ENCODE assay signal across 22 mouse cellular contexts in the genomic region with DNA sequence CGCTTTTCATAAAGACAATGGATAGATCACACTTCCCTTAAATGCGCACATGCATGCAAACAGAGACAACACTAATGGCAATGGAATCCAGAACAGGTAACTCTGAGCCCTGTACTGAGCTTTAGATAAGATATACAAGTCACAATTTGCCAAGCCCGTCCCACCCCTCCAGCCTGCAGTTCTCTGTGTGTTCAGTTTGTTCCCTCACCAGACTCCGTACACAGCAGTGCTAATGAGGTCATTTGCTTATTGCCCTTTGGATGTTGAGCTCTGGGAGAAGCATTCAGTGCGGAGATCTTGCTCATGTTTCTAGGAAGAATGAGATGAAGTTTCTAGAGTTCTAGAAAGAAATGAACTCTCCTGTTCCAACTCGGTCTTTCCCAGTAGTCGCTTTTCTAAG. TPM values are rescaled to one million over a fixed set of nuclear protein-coding genes. Genes with fewer than 3 reads are reported as not detected.
DNase-seq lines count a peak whose midpoint lies in the region; ATAC-seq and TF ChIP-seq lines count a peak whose summit lies in the region.
"Had no signal": no experiment of that assay in that cellular context is flagged by ENCODE, and none has a peak within 500 bp of the region (broad histone marks: within the 10 kb centered on the region; RNA-seq: fewer than 3 reads in every experiment).

No protein-coding gene starts in this region.

- H3K4me2 ChIP-seq in kidney, embryonic 16.5 days (replicated peaks; ENCODE audit: low read depth, low read length), result no peak overlapping the region
- H3K4me2 ChIP-seq in intestine, postnatal 0 days (replicated peaks; ENCODE audit: low read depth), result no peak overlapping the region
- H3K4me2 ChIP-seq: embryonic facial prominence, embryonic 12.5 days; heart, embryonic 11.5 days; heart, embryonic 15.5 days; hindbrain, embryonic 13.5 days had no signal

- H3K9ac ChIP-seq in kidney, embryonic 16.5 days (replicated peaks; ENCODE audit: low read length), result no peak overlapping the region
- no peak overlapping the region for H3K9ac ChIP-seq in intestine, postnatal 0 days (ENCODE audit: low read depth, low read length)
- H3K9ac ChIP-seq: embryonic facial prominence, embryonic 12.5 days; heart, embryonic 15.5 days; hindbrain, embryonic 13.5 days had no signal

- TF ChIP-seq CTCF in intestine, postnatal 0 days (IDR thresholded peaks at IDR 0.05; ENCODE audit: low read depth), result no peak

- no peak overlapping the region for H3K27ac ChIP-seq in kidney, embryonic 16.5 days (ENCODE audit: low read length)
- H3K27ac ChIP-seq in intestine, postnatal 0 days (ENCODE audit: low read depth, low read length), result no peak overlapping the region
- H3K27ac ChIP-seq: embryonic facial prominence, embryonic 12.5 days; heart, adult 2 months; heart, embryonic 15.5 days; hindbrain, embryonic 13.5 days had no signal

- H3K27me3 ChIP-seq in kidney, embryonic 16.5 days (ENCODE audit: insufficient read depth, low read length), result no peaks in the 10 kb centered on the region
- H3K27me3 ChIP-seq in intestine, postnatal 0 days (replicated peaks; ENCODE audit: control insufficient read depth, insufficient read depth, low read length), result no peaks in the 10 kb centered on the region
- H3K27me3 ChIP-seq: embryonic facial prominence, embryonic 12.5 days; heart, embryonic 15.5 days; hindbrain, embryonic 13.5 days had no signal

- no peaks in the 10 kb centered on the region for H3K36me3 ChIP-seq in kidney, embryonic 16.5 days (ENCODE audit: insufficient read depth, low read length)
- no peaks in the 10 kb centered on the region for H3K36me3 ChIP-seq in intestine, postnatal 0 days (ENCODE audit: control insufficient read depth, insufficient read depth)
- H3K36me3 ChIP-seq: embryonic facial prominence, embryonic 12.5 days; G1E; heart, embryonic 15.5 days; hindbrain, embryonic 13.5 days had no signal

- WGBS in kidney, embryonic 16.5 days, result 75% methylated on average over 7 of the region's 7 CpGs
- 58% methylated on average over 7 of the region's 7 CpGs for WGBS in intestine, postnatal 0 days

- no peaks in the 10 kb centered on the region for H3K4me1 ChIP-seq in kidney, embryonic 16.5 days (ENCODE audit: insufficient read depth, low read length)
- H3K4me1 ChIP-seq in intestine, postnatal 0 days (replicated peaks; ENCODE audit: control insufficient read depth, insufficient read depth, low read length), result no peaks in the 10 kb centered on the region
- H3K4me1 ChIP-seq: embryonic facial prominence, embryonic 12.5 days; heart, embryonic 15.5 days had no signal

- no peaks in the 10 kb centered on the region for H3K9me3 ChIP-seq in kidney, embryonic 16.5 days (ENCODE audit: low read length)
- no peaks in the 10 kb centered on the region for H3K9me3 ChIP-seq in intestine, postnatal 0 days (ENCODE audit: control insufficient read depth)
- H3K9me3 ChIP-seq: embryonic facial prominence, embryonic 12.5 days; heart, embryonic 15.5 days; hindbrain, embryonic 13.5 days had no signal

- ATAC-seq in kidney, embryonic 16.5 days (ENCODE audit: low FRiP score, low TSS enrichment), result no peak
- ATAC-seq in intestine, postnatal 0 days, result peak; percentile 45; the same call in 1 of the 2 replicates
- no peak for ATAC-seq in frontal cortex, adult (ENCODE audit: low TSS enrichment)
- ATAC-seq: CD4-positive, CD25-positive, alpha-beta regulatory T cell, adult 4 months; forebrain, embryonic 16.5 days had no signal

- no peak overlapping the region for H3K4me3 ChIP-seq in kidney, embryonic 16.5 days (ENCODE audit: low read length)
- H3K4me3 ChIP-seq in intestine, postnatal 0 days (ENCODE audit: low read depth, low read length), result no peak overlapping the region
- H3K4me3 ChIP-seq: embryonic facial prominence, embryonic 12.5 days; heart, adult 2 months; heart, embryonic 15.5 days; hindbrain, embryonic 13.5 days had no signal

- DNase-seq in kidney, adult 11 months, result peak; percentile 29
- peak; percentile 63 for DNase-seq in kidney, adult 9 months
- no peak for DNase-seq in kidney, postnatal 10 days
- no peak for DNase-seq in cerebellum, adult 9-10 months
- DNase-seq: adrenal gland, postnatal 10 days; B cell, adult 2 months; cerebellum, adult 11 months; cerebellum, adult 8-10 months; cerebellum, postnatal 25 days; gastrocnemius, postnatal 14 days; heart, adult 2 months; heart, postnatal 14 days had no signal

RNA-seq across cellular contexts. Expression of a gene that starts 17.7 kb away (rescaled TPM):
- polyA plus RNA-seq in kidney, embryonic 16.5 days (2015; fragmentation: Nextera tagmentation; extraction: Ambion mirVana), result 0.29 and 0.36 TPM in 2 replicates
- 0.10 and 0.16 TPM in 2 replicates for polyA plus RNA-seq in intestine, postnatal 0 days (2015; fragmentation: Nextera tagmentation; extraction: Ambion mirVana)
- polyA plus RNA-seq: CD4-positive, CD25-positive, alpha-beta regulatory T cell, adult 4 months; G1E had no signal

Comparison
In these comparisons a context has a peak if more than half of its experiments do, and no peak if none do; other contexts are left out.
1. DNase-seq: peak in kidney, adult 11 months (single experiment) and kidney, adult 9 months (single experiment); none in kidney, postnatal 10 days (single experiment) and cerebellum, adult 9-10 months (single experiment).